Mouse (Mus musculus): ENCODE results near the gene Ctc1. TPM values are rescaled to one million over a fixed set of nuclear protein-coding genes. Genes with fewer than 3 reads are reported as not detected.
A peak's percentile ranks its signal among the peaks of the same experiment; 100 is the strongest.

Gene Ctc1
- polyA plus RNA-seq (2012; ENCODE audit: insufficient read depth, insufficient read length, missing spikeins), result 6.2 and 11.8 TPM in 2 replicates

GRCm38 (mm10) chr11:69015644-69016441 is at the start of gene Ctc1:
Ctc1 (plus strand) TSS chr11:69015911.
- Histone ChIP-seq H3K27ac (replicated peaks; ENCODE audit: low read depth, low read length) (peak within 1 kb of the TSS; percentile 83), H3K4me1 (ENCODE audit: control insufficient read depth, insufficient read depth, insufficient read length, low read length) (0 out of 2 replicates have a peak, but pooled peaks cover 3% of the 10 kb centered on the region), H3K4me3 (ENCODE audit: insufficient read depth, low read depth, low read length) (peak within 1 kb of the TSS; percentile 79)

- Histone ChIP-seq H3K4me3 (ENCODE audit: insufficient read depth, low read depth, low read length) (no peak overlapping the region), H3K4me1 (ENCODE audit: control insufficient read depth, insufficient read depth, insufficient read length, low read length) (peaks cover 14% of the 10 kb centered on the region), H3K27ac (replicated peaks; ENCODE audit: low read depth, low read length) (0 out of 2 replicates have a peak overlapping the region, but pooled peaks have one; percentile 27)
Observed at GRCm38 (mm10) chr11:68966554-68966953, 49.2 kb upstream of the Ctc1 start.

- peak within 1 kb of the TSS; percentile 87 for H3K4me3 ChIP-seq (ENCODE audit: insufficient read depth, low read depth, low read length)
- H3K4me1 ChIP-seq (ENCODE audit: control insufficient read depth, insufficient read depth, insufficient read length, low read length), result peaks cover 14% of the 10 kb centered on the region
- H3K27ac ChIP-seq (replicated peaks; ENCODE audit: low read depth, low read length), result peak within 1 kb of the TSS; percentile 89
Observed at GRCm38 (mm10) chr11:68967337-68968282, 48.1 kb upstream of the Ctc1 start, which contains the start of gene Slc25a35. Slc25a35 (plus strand) TSS chr11:68968131.

- peaks cover 17% of the 10 kb centered on the region for H3K4me1 ChIP-seq (ENCODE audit: control insufficient read depth, insufficient read depth, insufficient read length, low read length)
- peak overlapping the region; percentile 89 for H3K27ac ChIP-seq (replicated peaks; ENCODE audit: low read depth, low read length)
- H3K4me3 ChIP-seq (ENCODE audit: insufficient read depth, low read depth, low read length), result peak overlapping the region; percentile 87
Observed at GRCm38 (mm10) chr11:68968752-68969151, 47.0 kb upstream of the Ctc1 start.

GRCm38 (mm10) chr11:68970232-68970631 is 45.5 kb upstream of the Ctc1 start:
- H3K4me3 ChIP-seq (ENCODE audit: insufficient read depth, low read depth, low read length), result peak overlapping the region; percentile 36
- peaks cover 17% of the 10 kb centered on the region for H3K4me1 ChIP-seq (ENCODE audit: control insufficient read depth, insufficient read depth, insufficient read length, low read length)
- H3K27ac ChIP-seq (replicated peaks; ENCODE audit: low read depth, low read length), result peak overlapping the region; percentile 89

GRCm38 (mm10) chr11:68973250-68974058 is 42.3 kb upstream of the Ctc1 start:
- Histone ChIP-seq H3K4me1 (ENCODE audit: control insufficient read depth, insufficient read depth, insufficient read length, low read length) (peaks cover 11% of the 10 kb centered on the region), H3K27ac (replicated peaks; ENCODE audit: low read depth, low read length) (peak overlapping the region; percentile 45; the same call in 1 of the 2 replicates)

GRCm38 (mm10) chr11:68974059-68974450 is 41.7 kb upstream of the Ctc1 start:
- peaks cover 11% of the 10 kb centered on the region for H3K4me1 ChIP-seq (ENCODE audit: control insufficient read depth, insufficient read depth, insufficient read length, low read length)
- peak overlapping the region; percentile 60 for H3K4me3 ChIP-seq (ENCODE audit: insufficient read depth, low read depth, low read length)
- H3K27ac ChIP-seq (replicated peaks; ENCODE audit: low read depth, low read length), result peak overlapping the region; percentile 45; the same call in 1 of the 2 replicates

More at GRCm38 (mm10) chr11:68973250-68974058, 42.3 kb upstream of the Ctc1 start:
- peak overlapping the region; percentile 60 for H3K4me3 ChIP-seq (ENCODE audit: insufficient read depth, low read depth, low read length)

GRCm38 (mm10) chr11:68975085-68975484 is 40.6 kb upstream of the Ctc1 start, which contains the start of gene Rangrf:
Rangrf (minus strand) TSS chr11:68975185.
- H3K27ac ChIP-seq (replicated peaks; ENCODE audit: low read depth, low read length), result peak within 1 kb of the TSS; percentile 45; the same call in 1 of the 2 replicates
- peak within 1 kb of the TSS; percentile 60 for H3K4me3 ChIP-seq (ENCODE audit: insufficient read depth, low read depth, low read length)
- H3K4me1 ChIP-seq (ENCODE audit: control insufficient read depth, insufficient read depth, insufficient read length, low read length), result peaks cover 7% of the 10 kb centered on the region

GRCm38 (mm10) chr11:68975601-68976000 is 40.1 kb upstream of the Ctc1 start:
- peaks cover 6% of the 10 kb centered on the region for H3K4me1 ChIP-seq (ENCODE audit: control insufficient read depth, insufficient read depth, insufficient read length, low read length)
- H3K27ac ChIP-seq (replicated peaks; ENCODE audit: low read depth, low read length), result no peak overlapping the region
- H3K4me3 ChIP-seq (ENCODE audit: insufficient read depth, low read depth, low read length), result no peak overlapping the region

- H3K27ac ChIP-seq (replicated peaks; ENCODE audit: low read depth, low read length), result no peak overlapping the region
- no peaks in the 10 kb centered on the region for H3K4me1 ChIP-seq (ENCODE audit: control insufficient read depth, insufficient read depth, insufficient read length, low read length)
- H3K4me3 ChIP-seq (ENCODE audit: insufficient read depth, low read depth, low read length), result no peak overlapping the region
Observed at GRCm38 (mm10) chr11:68979320-68979733, 36.4 kb upstream of the Ctc1 start.

GRCm38 (mm10) chr11:68980919-68981318 is 34.8 kb upstream of the Ctc1 start:
- Histone ChIP-seq H3K4me1 (ENCODE audit: control insufficient read depth, insufficient read depth, insufficient read length, low read length) (no peaks in the 10 kb centered on the region), H3K27ac (replicated peaks; ENCODE audit: low read depth, low read length) (no peak overlapping the region), H3K4me3 (ENCODE audit: insufficient read depth, low read depth, low read length) (no peak overlapping the region)

GRCm38 (mm10) chr11:68982639-68983369 is 32.9 kb upstream of the Ctc1 start:
- Histone ChIP-seq H3K4me1 (ENCODE audit: control insufficient read depth, insufficient read depth, insufficient read length, low read length) (no peaks in the 10 kb centered on the region), H3K4me3 (ENCODE audit: insufficient read depth, low read depth, low read length) (no peak overlapping the region), H3K27ac (replicated peaks; ENCODE audit: low read depth, low read length) (no peak overlapping the region)

- Histone ChIP-seq H3K4me3 (ENCODE audit: insufficient read depth, low read depth, low read length) (no peak overlapping the region), H3K4me1 (ENCODE audit: control insufficient read depth, insufficient read depth, insufficient read length, low read length) (no peaks in the 10 kb centered on the region; the same call in 1 of the 2 replicates)
Observed at GRCm38 (mm10) chr11:68987365-68987882, 28.3 kb upstream of the Ctc1 start.

More at GRCm38 (mm10) chr11:68987365-68987882, 28.3 kb upstream of the Ctc1 start:
- no peak overlapping the region for H3K27ac ChIP-seq (replicated peaks; ENCODE audit: low read depth, low read length)

All from brown adipose tissue, adult 24 weeks (tissue).